Mouse (Mus musculus) liver, postnatal 0 days (tissue): ENCODE data around the gene Spon1.

ENCODE experiments used
- CTCF ChIP-seq: sonication (generic); IDR thresholded peaks from 2 replicates; pipeline ENCODE4 v1.5.1; 2016; ENCODE audit warnings: antibody characterized with exemption, low read depth
- EP300 ChIP-seq: IDR thresholded peaks from 2 replicates; pipeline ENCODE4 v1.6.1; 2016; ENCODE audit warnings: antibody characterized with exemption, low read depth, mild to moderate bottlenecking

DNA sequence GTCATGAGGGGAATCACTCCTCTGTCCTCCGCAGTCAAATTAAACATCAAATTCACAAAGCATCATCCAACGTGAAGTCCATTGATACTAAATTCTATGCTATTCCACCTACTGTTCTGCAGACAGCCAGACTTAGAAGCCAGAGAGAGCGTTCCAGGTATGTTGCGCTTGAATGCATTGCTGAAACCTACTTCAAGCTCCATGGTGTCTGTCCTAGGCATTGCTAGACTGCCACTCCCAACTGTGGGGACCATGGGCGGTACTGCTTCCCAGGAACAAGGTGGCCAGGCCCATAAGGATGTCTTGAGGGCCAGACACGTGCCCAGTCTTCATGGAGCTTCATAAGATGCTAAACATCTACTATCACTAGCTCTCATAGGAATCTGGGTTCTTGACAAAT is 125.7 kb downstream of the Spon1 start:
- TF ChIP-seq CTCF (no peak), EP300 (no peak)
